Mouse (Mus musculus) lung, adult 2 months (tissue): Measurements from ENCODE around the gene Gm17455.

Experiments used
- CTCF ChIP-seq: fragments of 200-500 bp; IDR thresholded peaks from 2 replicates; pipeline ENCODE4 v1.5.1; 2011; ENCODE audit warnings: mild to moderate bottlenecking, low read length, control low read depth; ENCODE audit not compliant: insufficient read depth
- POLR2A ChIP-seq: fragments of 200-500 bp; IDR thresholded peaks from 2 replicates; pipeline ENCODE4 v1.6.1; 2011; ENCODE audit warnings: low read depth, mild to moderate bottlenecking, control low read depth, low read length, borderline replicate concordance; ENCODE audit errors: extremely low read depth

DNA sequence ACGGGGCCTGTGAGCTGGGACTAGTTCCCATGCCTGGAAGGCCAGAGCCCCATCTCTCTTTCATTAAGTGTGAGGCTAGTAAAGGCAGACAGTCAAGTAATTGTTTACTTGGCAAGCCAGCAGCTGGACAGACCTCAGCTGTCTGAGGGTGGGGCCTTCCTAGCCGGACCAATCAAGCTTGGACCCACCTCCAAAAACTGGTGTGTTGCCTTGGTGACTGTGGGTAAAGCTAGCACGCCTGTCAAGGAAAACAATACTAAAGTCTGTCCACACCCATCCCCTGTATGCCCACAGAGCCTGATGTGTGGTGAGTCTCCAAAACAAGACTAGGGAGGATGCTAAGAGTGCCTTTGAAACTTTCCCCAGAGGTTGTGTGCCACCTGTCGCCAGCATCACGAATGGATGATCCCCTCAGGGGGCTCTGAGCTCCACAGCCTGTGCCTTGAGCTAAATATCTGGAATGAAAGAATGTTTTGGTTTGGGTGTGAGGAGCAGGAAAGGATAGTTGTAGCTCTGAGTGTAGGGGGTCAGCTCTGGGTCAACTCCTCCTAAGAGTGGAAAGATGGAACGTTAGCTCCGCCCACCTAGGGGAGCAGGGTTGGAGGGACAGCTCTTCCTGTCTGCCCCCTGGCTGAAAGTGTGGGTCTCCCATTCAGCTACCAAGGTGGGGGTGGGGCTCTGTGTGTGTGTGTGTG, 47.6 kb upstream of the Gm17455 start:
- TF ChIP-seq CTCF (no peak), POLR2A (peak; percentile 41; the same call in 1 of the 2 replicates)
